Mouse (Mus musculus) embryo, embryonic 10.5 days (tissue): ENCODE data around the gene Tmpo.
"Not testable (repeated sequence)": the region's sequence is repeated elsewhere in the genome, so short reads cannot be mapped to it uniquely, and the experiment has no call there.

Source experiments
- DNase-seq: peaks from one replicate; pipeline ENCODE4 v3.0.0-alpha.2; 2015; ENCODE audit warnings: low spot score

Gene Tmpo

GRCm38 (mm10) chr10:91184893-91185292 is 3.8 kb upstream of the Tmpo start:
- DNase-seq: not testable (repeated sequence)

DNA sequence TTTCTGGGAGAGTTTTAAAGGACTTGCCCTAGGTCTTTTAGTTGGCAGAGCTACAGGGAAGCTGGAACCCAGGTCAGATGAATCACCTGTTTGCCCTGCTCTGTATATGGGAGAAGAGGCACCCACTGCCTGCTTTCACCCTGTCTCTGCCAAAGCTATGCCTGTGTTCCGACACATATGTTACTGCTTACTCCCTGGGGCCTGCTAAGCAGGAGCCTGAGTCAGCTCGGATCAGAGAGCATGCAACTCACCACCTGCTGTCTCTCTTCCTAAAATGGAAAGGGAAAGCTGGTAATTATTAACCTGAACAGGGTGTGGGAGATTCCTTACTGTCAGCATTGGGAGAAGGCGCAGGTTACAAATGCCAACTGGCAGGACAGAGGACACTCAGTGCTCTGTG is 2.2 kb upstream of the Tmpo start:
- DNase-seq: peak; percentile 42

GRCm38 (mm10) chr10:91182291-91182990 is 1.3 kb upstream of the Tmpo start:
- peak; percentile 75 for DNase-seq

DNA sequence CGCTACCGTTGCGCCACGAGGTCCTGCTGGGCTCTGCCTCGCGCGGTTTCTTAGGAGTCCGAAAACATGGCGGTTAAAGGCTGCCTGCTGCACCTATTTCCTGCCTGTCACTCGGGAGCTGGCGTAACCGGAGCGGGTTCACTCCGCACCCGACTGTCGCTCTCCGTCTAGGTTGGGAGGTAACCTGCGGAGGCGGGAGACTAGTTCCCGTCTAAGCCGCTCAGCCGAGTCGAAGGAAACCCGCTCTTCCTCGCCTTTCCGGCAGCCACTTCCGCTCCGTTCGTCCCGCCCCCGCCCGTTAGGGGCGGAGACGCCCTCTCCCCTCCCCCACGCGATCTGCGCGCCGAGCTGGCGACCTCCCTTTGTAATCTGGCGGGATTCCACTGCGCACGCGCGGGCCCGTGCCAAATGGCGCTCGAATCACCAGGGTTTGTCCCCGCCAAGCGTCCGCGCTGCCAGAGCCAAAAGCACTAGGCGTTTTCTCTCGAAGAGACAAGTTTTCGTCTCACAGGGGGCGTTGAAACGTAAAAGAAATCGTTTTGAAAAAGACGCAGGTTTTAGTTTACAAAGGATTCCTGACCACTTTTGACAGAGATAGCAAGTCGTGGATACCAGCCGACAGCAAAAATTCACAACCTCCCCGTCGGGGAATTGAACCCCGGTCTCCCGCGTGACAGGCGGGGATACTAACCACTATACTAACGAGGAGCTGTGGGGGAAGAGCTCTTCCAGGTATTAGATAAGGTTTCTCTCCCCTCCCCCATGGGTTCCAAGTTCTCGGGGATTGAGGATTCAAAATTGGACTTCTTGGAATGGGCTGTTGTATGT is 560 bp upstream of the Tmpo start:
- DNase-seq: peak; percentile 98

GRCm38 (mm10) chr10:91180301-91180700 is 814 bp downstream of the Tmpo start:
- DNase-seq: peak; percentile 68

GRCm38 (mm10) chr10:91179834-91180233 is 1.3 kb downstream of the Tmpo start:
- DNase-seq: no peak

- no peak for DNase-seq
Observed at GRCm38 (mm10) chr10:91177201-91177600, 3.9 kb downstream of the Tmpo start.

GRCm38 (mm10) chr10:91172329-91173100 is 8.6 kb downstream of the Tmpo start:
- DNase-seq: no peak

GRCm38 (mm10) chr10:91171455-91172328 is 9.4 kb downstream of the Tmpo start:
- DNase-seq: peak; percentile 94

- no peak for DNase-seq
Observed at GRCm38 (mm10) chr10:91171041-91171440, 10.1 kb downstream of the Tmpo start.

DNA sequence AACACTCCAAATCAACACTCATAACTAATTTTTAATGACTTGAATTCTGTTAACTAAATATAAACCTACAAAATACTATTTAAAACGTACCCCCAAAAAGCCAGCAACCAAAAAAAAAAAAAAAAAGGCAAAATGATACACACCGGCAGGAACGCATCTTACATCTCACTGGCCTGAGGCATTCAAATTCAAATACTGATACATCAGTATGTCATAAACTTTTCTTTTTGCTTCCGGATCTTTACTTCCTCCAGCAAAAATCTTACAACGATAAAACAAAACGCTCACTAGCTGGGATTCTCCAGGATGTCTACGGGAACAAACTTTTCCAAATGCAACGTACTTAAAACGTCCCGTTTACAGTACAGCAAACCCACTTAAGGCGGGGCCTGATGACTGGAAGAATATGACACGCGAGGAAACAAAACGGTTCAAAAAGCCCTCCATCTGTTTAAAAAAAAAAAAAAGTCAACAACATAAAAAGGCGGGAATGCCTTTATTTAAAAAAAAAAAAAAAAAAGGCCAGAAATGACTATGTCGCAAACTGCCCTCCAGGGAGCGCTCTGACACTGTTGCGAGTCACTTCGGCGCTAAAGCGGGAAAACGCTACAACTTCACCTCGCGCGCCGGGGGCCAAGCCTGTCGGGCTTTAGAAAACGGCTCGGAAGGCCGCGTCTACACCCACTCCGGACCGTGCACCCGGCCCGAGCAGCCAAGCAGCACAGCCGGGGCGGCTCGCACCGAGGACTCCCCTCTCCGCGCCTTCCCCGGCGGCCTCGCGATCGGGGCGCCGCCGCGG is 10.8 kb downstream of the Tmpo start:
- DNase-seq: peak; percentile 95

GRCm38 (mm10) chr10:91169414-91170065 is 11.6 kb downstream of the Tmpo start:
- DNase-seq: no peak

- no peak for DNase-seq
Observed at GRCm38 (mm10) chr10:91167352-91167751, 13.8 kb downstream of the Tmpo start.

DNA sequence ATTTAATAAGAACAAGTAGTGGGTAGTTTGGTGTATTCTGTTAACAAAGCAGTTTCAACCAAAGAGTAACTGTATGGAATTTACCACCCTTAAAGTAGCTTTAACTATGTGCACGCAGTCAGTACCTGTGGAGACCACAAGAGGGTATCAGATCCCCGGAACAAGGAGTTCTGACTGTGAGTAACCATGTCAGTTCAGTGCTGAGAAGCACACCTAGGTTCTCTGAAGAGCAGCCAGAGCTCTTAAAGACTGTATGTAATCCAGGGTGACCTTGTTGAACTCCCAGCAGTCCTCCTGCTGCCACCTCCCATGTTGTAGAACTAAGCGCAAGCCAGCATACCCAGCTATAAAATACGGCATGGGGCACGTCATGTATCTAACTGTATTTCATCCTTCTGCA is 14.2 kb downstream of the Tmpo start:
- DNase-seq: peak; percentile 74

GRCm38 (mm10) chr10:91165850-91166249 is 15.3 kb downstream of the Tmpo start:
- no peak for DNase-seq

DNA sequence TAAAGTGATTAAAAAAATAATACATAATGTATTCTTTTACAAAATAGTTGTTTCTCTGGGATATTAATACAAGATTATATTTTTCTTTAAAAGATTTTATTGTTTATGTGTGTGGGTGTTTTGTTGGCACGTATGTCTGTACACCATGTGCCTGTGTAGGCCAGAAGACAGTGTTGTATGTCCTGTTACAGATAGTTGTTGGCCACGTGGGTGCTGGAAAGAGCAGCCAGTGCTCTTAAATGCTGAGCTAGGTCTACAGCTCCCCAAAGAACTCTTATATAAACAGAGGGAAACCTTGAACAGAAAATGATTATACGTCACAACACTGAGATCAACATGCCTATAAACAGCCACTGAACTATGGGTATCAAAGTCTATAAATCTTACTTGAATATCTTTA is 16.6 kb downstream of the Tmpo start:
- DNase-seq: no peak

DNA sequence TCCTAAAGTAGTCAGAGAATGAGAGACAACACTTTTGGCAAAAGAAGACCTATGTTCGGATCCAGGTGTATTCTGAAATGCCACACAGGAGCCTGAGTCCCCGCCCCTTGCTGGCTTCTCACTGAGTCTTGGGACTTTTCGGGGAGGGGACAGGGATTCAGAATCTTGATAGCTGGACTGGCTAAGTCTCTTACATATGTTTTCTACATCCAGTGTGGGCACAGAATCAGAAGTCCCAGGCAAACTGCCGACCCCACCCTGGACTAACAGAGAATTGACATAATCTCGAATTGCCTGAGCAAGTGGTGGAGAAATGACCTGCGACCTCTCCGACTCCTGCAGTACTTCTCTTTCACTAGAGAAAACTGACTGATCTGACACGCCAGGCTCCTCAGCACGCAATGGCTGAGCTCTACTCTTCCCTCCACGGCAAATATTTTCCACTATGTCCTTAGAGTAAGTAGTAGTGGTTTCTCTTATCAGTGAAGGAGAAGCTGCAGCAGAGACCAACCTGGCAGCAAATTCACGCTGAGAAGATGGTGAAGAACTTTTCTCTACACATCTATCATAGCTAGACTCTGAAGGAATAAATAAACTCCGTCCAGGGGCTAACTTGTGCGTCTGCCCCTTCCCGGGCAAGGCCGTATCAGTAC is 18.5 kb downstream of the Tmpo start:
- DNase-seq: no peak

- no peak for DNase-seq
Observed at GRCm38 (mm10) chr10:91162077-91162476, 19.0 kb downstream of the Tmpo start.

DNA sequence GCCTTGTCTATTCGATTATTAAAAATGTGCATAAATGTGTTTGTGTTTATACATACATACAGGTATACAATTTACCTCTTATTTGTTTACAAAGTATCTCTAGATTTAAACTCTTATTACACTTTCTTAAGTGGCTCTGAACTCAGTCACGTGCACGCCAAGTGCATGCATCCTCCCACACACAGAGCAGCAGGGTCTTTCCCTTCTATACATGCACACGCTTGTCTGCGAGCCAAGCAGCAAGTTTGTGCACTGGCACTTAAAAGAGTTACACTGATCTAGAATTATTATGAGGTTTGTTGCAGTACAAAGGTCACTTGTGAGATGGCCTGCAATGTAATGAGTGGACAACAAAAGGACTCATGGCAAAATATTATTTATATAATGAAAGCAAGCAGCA is 20.1 kb downstream of the Tmpo start:
- no peak for DNase-seq

- DNase-seq: no peak
Observed at GRCm38 (mm10) chr10:91158442-91158841, 22.7 kb downstream of the Tmpo start.
